Mouse (Mus musculus) lung, postnatal 0 days (tissue): Measurements from ENCODE around the gene Prss30.

Source experiments
- CTCF ChIP-seq: IDR thresholded peaks from 2 replicates; pipeline ENCODE4 v1.5.1; 2016; ENCODE audit warnings: antibody characterized with exemption, mild to moderate bottlenecking
- EP300 ChIP-seq: IDR thresholded peaks from 2 replicates; pipeline ENCODE4 v1.6.1; 2016; ENCODE audit warnings: antibody characterized with exemption, mild to moderate bottlenecking, control low read depth

DNA sequence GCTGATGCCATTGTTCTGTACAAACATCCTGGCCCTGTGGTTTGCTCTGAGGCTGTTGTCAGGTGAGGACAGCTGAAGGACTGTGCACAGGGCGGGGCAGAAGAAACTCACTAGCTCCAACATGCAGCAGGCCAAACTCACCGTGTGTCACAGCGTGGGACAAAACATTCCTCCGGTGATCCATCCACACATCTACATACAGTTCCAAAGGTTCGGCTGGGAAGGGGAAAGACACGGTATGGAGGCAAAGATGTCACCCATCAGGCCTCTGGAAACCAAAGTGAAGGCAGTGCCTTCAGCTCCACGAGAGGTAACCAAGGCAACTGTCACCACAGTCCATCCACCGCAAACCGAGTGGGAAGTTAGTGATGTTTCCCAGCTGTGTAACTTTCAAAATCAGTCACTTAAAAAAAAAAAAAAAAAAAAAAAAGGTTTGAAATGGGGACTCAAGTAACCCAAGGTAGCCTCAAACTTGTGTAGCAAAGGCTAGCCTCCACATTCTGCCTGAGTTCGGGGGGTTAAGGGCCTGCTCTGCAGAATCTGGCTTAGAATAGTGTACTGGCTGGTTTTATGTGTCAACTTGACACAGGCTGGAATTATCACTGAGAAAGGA is at the start of gene Prss30:
- TF ChIP-seq CTCF (no peak), EP300 (no peak)
